Mouse (Mus musculus) MEL (cell line): Measurements from ENCODE around the gene Cbln3. TPM values are rescaled to one million over a fixed set of nuclear protein-coding genes. Genes with fewer than 3 reads are reported as not detected.

Experiments
- DNase-seq: peaks from one replicate; pipeline ENCODE4 v3.0.0; 2011; ENCODE audit warnings: low read depth, low spot score
- H3K27ac ChIP-seq: 2 replicates; pipeline ENCODE4 v1.5.1; 2012; ENCODE audit warnings: low read depth, mild to moderate bottlenecking, control low read depth, low read length, moderate library complexity; ENCODE audit not compliant: control insufficient read depth
- H3K27me3 ChIP-seq, 2 experiments: fragments of 150-350 bp in 1 of 2; sonication (generic) in 1 of 2; 2 replicates each; pipeline ENCODE4 v1.6.1; 2012; ENCODE audit warnings: low read length in 2 of 2, mild to moderate bottlenecking in 2 of 2, improper control_type of control experiment in 1 of 2, moderate library complexity in 1 of 2; ENCODE audit not compliant: insufficient read depth in 2 of 2, control insufficient read depth in 1 of 2
- H3K36me3 ChIP-seq, 2 experiments: 2 replicates each; pipeline ENCODE4 v1.6.1; 2012 to 2014; ENCODE audit warnings: low read length in 2 of 2, improper control_type of control experiment in 1 of 2, inconsistent platforms in 1 of 2, mild to moderate bottlenecking in 1 of 2; ENCODE audit not compliant: insufficient read depth in 2 of 2, control insufficient read depth in 1 of 2
- H3K4me1 ChIP-seq, 2 experiments: fragments of 150-350 bp in 1 of 2; sonication (generic) in 1 of 2; 2 replicates each; pipeline ENCODE4 v1.6.1; 2012; ENCODE audit warnings: low read length in 2 of 2, improper control_type of control experiment in 1 of 2, mild to moderate bottlenecking in 1 of 2; ENCODE audit not compliant: insufficient read depth in 2 of 2, control insufficient read depth in 1 of 2
- H3K4me3 ChIP-seq, 2 experiments: fragments of 150-350 bp in 1 of 2; sonication (generic) in 1 of 2; 2 replicates each; pipeline ENCODE4 v1.5.1; 2012; ENCODE audit warnings: low read depth in 2 of 2, low read length in 2 of 2, mild to moderate bottlenecking in 2 of 2, moderate library complexity in 2 of 2, control low read depth in 1 of 2, improper control_type of control experiment in 1 of 2; ENCODE audit not compliant: control insufficient read depth in 1 of 2, insufficient read depth in 1 of 2
- H3K79me2 ChIP-seq: 2 replicates; pipeline ENCODE4 v1.6.1; 2012; ENCODE audit warnings: mild to moderate bottlenecking, low read length, moderate library complexity; ENCODE audit not compliant: control insufficient read depth, poor library complexity, insufficient read depth
- H3K9ac ChIP-seq: 2 replicates; pipeline ENCODE4 v1.6.1; 2012; ENCODE audit warnings: low read depth, mild to moderate bottlenecking, control low read depth, low read length, moderate library complexity; ENCODE audit not compliant: control insufficient read depth, poor library complexity, severe bottlenecking
- H3K9me3 ChIP-seq: fragments of 150-350 bp; sonication (generic); replicated peaks from 2 replicates; pipeline ENCODE4 v1.6.1; 2012; ENCODE audit warnings: mild to moderate bottlenecking, low read length, improper control_type of control experiment, moderate library complexity; ENCODE audit not compliant: insufficient read depth
- BHLHE40 ChIP-seq: IDR thresholded peaks from 2 replicates; pipeline ENCODE4 v1.6.1; 2012; ENCODE audit warnings: low read depth, mild to moderate bottlenecking, inconsistent platforms, low read length, improper control_type of control experiment, borderline replicate concordance
- CHD2 ChIP-seq: IDR thresholded peaks from 2 replicates; pipeline ENCODE4 v1.6.1; 2011; ENCODE audit warnings: low read length, improper control_type of control experiment
- CTCF ChIP-seq, 3 experiments: IDR thresholded peaks in 2 of 3; conservative IDR thresholded peaks in 1 of 3; 2 replicates each; pipeline ENCODE4 v1.5.1; 2011 to 2012; ENCODE audit warnings: low read length in 3 of 3, low read depth in 2 of 3, mild to moderate bottlenecking in 2 of 3, improper control_type of control experiment in 1 of 3, inconsistent platforms in 1 of 3, mixed read lengths in 1 of 3, moderate library complexity in 1 of 3; ENCODE audit not compliant: control insufficient read depth in 1 of 3, insufficient read depth in 1 of 3, poor library complexity in 1 of 3, severe bottlenecking in 1 of 3
- E2F4 ChIP-seq: IDR thresholded peaks from 2 replicates; pipeline ENCODE4 v1.6.1; 2011; ENCODE audit warnings: low read depth, low read length, improper control_type of control experiment, borderline replicate concordance
- ELF1 ChIP-seq: IDR thresholded peaks from 2 replicates; pipeline ENCODE4 v1.6.1; 2014; ENCODE audit warnings: low read depth, mild to moderate bottlenecking, inconsistent platforms, low read length, improper control_type of control experiment, moderate library complexity
- ETS1 ChIP-seq: IDR thresholded peaks from 2 replicates; pipeline ENCODE4 v1.6.1; 2012; ENCODE audit warnings: low read depth, mild to moderate bottlenecking, inconsistent platforms, low read length, improper control_type of control experiment, moderate library complexity
- GABPA ChIP-seq: IDR thresholded peaks from 2 replicates; pipeline ENCODE4 v1.6.1; 2012; ENCODE audit warnings: low read depth, mild to moderate bottlenecking, inconsistent platforms, low read length, improper control_type of control experiment, moderate library complexity
- HCFC1 ChIP-seq: IDR thresholded peaks from 2 replicates; pipeline ENCODE4 v1.6.1; 2012; ENCODE audit warnings: low read depth, mild to moderate bottlenecking, inconsistent platforms, low read length, improper control_type of control experiment, moderate library complexity
- MXI1 ChIP-seq: IDR thresholded peaks from 2 replicates; pipeline ENCODE4 v1.6.1; 2011; ENCODE audit warnings: mild to moderate bottlenecking, low read depth, low read length, improper control_type of control experiment
- MYB ChIP-seq: IDR thresholded peaks from 2 replicates; pipeline ENCODE4 v1.6.1; 2011; ENCODE audit warnings: mild to moderate bottlenecking, low read depth, low read length, improper control_type of control experiment
- NELFE ChIP-seq: IDR thresholded peaks from 2 replicates; pipeline ENCODE4 v1.6.1; 2011; ENCODE audit warnings: low read depth, low read length, improper control_type of control experiment
- NRF1 ChIP-seq: IDR thresholded peaks from 2 replicates; pipeline ENCODE4 v1.6.1; 2014; ENCODE audit warnings: low read depth, mild to moderate bottlenecking, inconsistent platforms, low read length, improper control_type of control experiment, moderate library complexity; ENCODE audit not compliant: poor library complexity, insufficient read depth, severe bottlenecking
- POLR2AphosphoS2 ChIP-seq: IDR thresholded peaks from 2 replicates; pipeline ENCODE4 v1.6.1; 2011; ENCODE audit warnings: low read length, improper control_type of control experiment
- RAD21 ChIP-seq: IDR thresholded peaks from 2 replicates; pipeline ENCODE4 v1.6.1; 2011; ENCODE audit warnings: mild to moderate bottlenecking, low read depth, low read length, improper control_type of control experiment
- SMC3 ChIP-seq: IDR thresholded peaks from 2 replicates; pipeline ENCODE4 v1.6.1; 2011; ENCODE audit warnings: low read depth, low read length, improper control_type of control experiment
- TAL1 ChIP-seq: IDR thresholded peaks from 2 replicates; pipeline ENCODE4 v1.6.1; 2012; ENCODE audit warnings: mild to moderate bottlenecking, inconsistent platforms, low read length, moderate library complexity, mixed read lengths
- USF1 ChIP-seq: IDR thresholded peaks from 2 replicates; pipeline ENCODE4 v1.6.1; 2014; ENCODE audit warnings: low read depth, mild to moderate bottlenecking, inconsistent platforms, low read length, improper control_type of control experiment, moderate library complexity
- USF2 ChIP-seq, 2 experiments: IDR thresholded peaks; 2 replicates each; pipeline ENCODE4 v1.6.1; 2011 to 2012; ENCODE audit warnings: improper control_type of control experiment in 2 of 2, low read length in 2 of 2, borderline replicate concordance in 1 of 2, inconsistent platforms in 1 of 2, low read depth in 1 of 2, mild to moderate bottlenecking in 1 of 2; ENCODE audit not compliant: insufficient read depth in 1 of 2
- polyA plus RNA-seq, 2 experiments: library from polyadenylated mRNA; stranded (reverse) in 1 of 2; unstranded in 1 of 2; fragments of >175 nt in 1 of 2; fragments of >200 nt in 1 of 2; gene quantifications; 2 replicates each; pipeline versions ENCODE4 v1.2.1 to v1.2.4; 2012; ENCODE audit warnings: low replicate concordance in 2 of 2, low read depth in 1 of 2; ENCODE audit not compliant: insufficient read length in 2 of 2, insufficient read depth in 1 of 2, missing spikeins in 1 of 2
- total RNA-seq: library from RNA; depleted of rRNA; stranded (reverse); fragments of 300-350 nt; gene quantifications from 2 replicates; pipeline ENCODE4 v1.2.3, GENCODE M21; 2012

Gene Cbln3
- total and polyA plus RNA-seq, 3 experiments, result 0.19 TPM; not detected in 2

DNA sequence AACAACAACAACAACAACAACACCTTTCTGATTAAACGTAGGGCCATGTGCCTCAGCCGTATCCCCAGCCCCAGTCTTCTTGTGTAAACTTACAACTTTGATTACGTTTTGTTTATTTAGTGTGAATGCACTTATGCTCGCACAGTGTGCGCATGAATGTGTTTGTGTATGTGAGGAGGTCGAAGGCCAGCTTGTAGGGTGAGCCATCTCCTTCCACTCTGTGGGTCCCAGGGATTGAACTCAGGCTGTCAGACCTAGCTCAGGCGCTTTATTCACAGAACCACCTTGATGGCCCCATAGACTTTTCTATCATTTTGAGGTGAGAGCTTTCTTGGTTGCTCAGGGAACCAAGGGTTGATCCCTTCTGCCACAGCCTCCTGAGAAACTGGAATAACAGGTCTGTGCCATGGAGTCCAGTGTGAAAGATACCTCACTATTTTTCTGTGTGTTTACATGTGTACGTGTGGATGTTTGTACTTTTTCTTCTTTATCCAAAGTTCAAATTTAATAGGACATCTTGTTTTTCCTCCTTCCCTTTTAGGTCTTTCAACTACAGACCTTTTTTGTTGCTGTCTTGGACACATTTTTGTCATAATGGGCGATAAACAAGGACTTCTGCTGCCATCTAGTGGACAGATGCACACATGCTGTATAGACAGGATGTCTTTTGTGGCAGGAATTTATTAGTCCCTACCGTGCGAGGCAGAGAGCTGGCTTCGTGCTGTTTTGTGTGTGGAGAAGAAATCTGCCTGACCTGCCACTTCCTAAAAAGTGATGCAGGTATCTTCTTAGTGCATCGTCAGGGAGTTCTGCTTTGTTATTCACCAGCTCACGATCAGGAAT is 34.3 kb upstream of the Cbln3 start (continued):
- TF ChIP-seq MXI1 (peak; percentile 32; the same call in 1 of the 2 replicates), SMC3 (peak; percentile 90), E2F4 (no peak), HCFC1 (peak; percentile 33; the same call in 1 of the 2 replicates)
- TF ChIP-seq, all 39 proteins: peak for 11

DNA sequence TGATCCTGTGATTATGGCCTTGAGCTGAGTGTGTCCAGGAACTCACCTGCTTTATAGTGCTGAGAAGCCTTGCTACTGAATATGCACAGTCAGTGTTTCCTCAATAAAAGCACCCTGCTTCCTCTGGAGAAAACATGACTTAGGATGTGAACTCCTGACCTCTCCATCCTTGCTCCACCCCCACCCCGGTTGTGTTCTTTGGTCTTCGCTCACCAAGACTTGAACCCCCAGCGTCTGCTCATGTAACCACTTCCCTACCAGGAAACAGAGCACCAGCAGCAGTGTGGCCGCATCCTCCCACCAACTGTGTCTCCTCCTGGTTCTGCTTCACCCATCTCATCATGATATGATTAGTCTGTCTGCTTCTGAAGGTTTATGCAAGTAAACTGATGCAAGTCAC is 29.2 kb upstream of the Cbln3 start:
- no peaks in the 10 kb centered on the region for H3K79me2 ChIP-seq
- no peaks in the 10 kb centered on the region for H3K4me1 ChIP-seq
- no peak overlapping the region for H3K9ac ChIP-seq
- no peaks in the 10 kb centered on the region for H3K9me3 ChIP-seq
- H3K27me3 ChIP-seq, result peaks cover 5 to 36% of the 10 kb centered on the region in 2 experiments
- H3K4me3 ChIP-seq, result no peak overlapping the region
- H3K27ac ChIP-seq, result no peak overlapping the region
- no peaks in the 10 kb centered on the region for H3K36me3 ChIP-seq
- no peak for DNase-seq
- TF ChIP-seq USF1, result no peak

DNA sequence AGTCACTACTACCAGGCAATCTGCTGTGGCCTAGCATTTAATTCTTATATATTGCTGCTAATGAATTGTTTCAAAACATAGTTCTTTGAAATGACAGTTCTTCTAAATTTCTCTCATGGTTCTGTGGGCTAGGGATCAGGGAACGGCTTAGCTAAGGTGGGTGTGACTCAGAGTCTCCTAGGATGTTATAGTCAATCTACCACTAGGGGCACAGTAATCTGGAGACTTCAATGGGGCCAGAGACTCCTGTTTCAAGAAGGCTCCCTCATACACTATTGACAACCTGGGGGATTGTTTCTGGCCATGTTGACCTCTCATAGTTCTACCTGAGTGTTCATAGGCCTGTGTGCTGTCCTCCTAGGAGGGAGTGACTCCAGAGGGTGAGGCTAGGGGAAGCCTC is 21.3 kb upstream of the Cbln3 start:
- peaks cover 0 to 5% of the 10 kb centered on the region in 2 experiments; a peak in 2 of 4 replicates for H3K4me1 ChIP-seq
- H3K9me3 ChIP-seq, result no peaks in the 10 kb centered on the region
- H3K27me3 ChIP-seq, result peaks cover 10 to 28% of the 10 kb centered on the region in 2 experiments
- H3K79me2 ChIP-seq, result no peaks in the 10 kb centered on the region
- no peak overlapping the region for H3K4me3 ChIP-seq
- 0 out of 2 replicates have a peak, but pooled peaks have one; percentile 10 for TF ChIP-seq SMC3
- no peak for TF ChIP-seq TAL1
- TF ChIP-seq NRF1, result no peak
- no peak for TF ChIP-seq MYB
- TF ChIP-seq NELFE, result no peak
- no peak for TF ChIP-seq BHLHE40
- TF ChIP-seq GABPA, result no peak
- TF ChIP-seq ELF1, result no peak
- peak; percentile 14 to 54 (median 34); a peak in 4 of 6 replicates for TF ChIP-seq CTCF (IDR thresholded peaks at IDR 0.05 in 2 of 3, conservative IDR thresholded peaks at IDR 0.05 in 1 of 3; ENCODE audit: control insufficient read depth in 1 of 3, insufficient read depth in 1 of 3, low read depth in 2 of 3, low read length in 3 of 3, poor library complexity in 1 of 3, severe bottlenecking in 1 of 3)
- no peak for TF ChIP-seq USF2 (IDR thresholded peaks at IDR 0.05; ENCODE audit: borderline replicate concordance in 1 of 2, insufficient read depth in 1 of 2, low read depth in 1 of 2, low read length in 2 of 2)
- TF ChIP-seq RAD21, result peak; percentile 1
- TF ChIP-seq ETS1, result no peak
- TF ChIP-seq POLR2AphosphoS2, result no peak
- no peak for TF ChIP-seq CHD2
- no peak for TF ChIP-seq MXI1
- no peak overlapping the region for H3K9ac ChIP-seq
- peak; percentile 39 for DNase-seq
- no peaks in the 10 kb centered on the region for H3K36me3 ChIP-seq
- H3K27ac ChIP-seq, result no peak overlapping the region
